Mouse (Mus musculus) megakaryocyte-erythroid progenitor cell, adult 5-6 weeks (primary cell): Measurements from ENCODE around the gene Tet1. TPM values are rescaled to one million over a fixed set of nuclear protein-coding genes. Genes with fewer than 3 reads are reported as not detected.

ENCODE experiments used
- ATAC-seq: replicated peaks from 2 replicates; pipeline ENCODE4 v1.8.0; 2016; ENCODE audit warnings: mild to moderate bottlenecking, inconsistent platforms; ENCODE audit not compliant: severe bottlenecking, poor library complexity, low FRiP score, low TSS enrichment
- total RNA-seq, 2 experiments: library from RNA; stranded (forward) in 1 of 2; stranded (reverse) in 1 of 2; fragments of 200-1000, 215-1000 nt in 1 of 2; fragments of >200 nt in 1 of 2; fragmentation: Nextera tagmentation in 1 of 2; gene quantifications; 2 replicates each; pipeline ENCODE4 v1.2.3; 2014 to 2017

Tet1 gene
- total RNA-seq, 2 experiments from 2014 or later, result 5.0 to 15.2 TPM

GRCm38 (mm10) chr10:62893356-62893884 is 15.4 kb downstream of the Tet1 start:
- ATAC-seq, result no peak

DNA sequence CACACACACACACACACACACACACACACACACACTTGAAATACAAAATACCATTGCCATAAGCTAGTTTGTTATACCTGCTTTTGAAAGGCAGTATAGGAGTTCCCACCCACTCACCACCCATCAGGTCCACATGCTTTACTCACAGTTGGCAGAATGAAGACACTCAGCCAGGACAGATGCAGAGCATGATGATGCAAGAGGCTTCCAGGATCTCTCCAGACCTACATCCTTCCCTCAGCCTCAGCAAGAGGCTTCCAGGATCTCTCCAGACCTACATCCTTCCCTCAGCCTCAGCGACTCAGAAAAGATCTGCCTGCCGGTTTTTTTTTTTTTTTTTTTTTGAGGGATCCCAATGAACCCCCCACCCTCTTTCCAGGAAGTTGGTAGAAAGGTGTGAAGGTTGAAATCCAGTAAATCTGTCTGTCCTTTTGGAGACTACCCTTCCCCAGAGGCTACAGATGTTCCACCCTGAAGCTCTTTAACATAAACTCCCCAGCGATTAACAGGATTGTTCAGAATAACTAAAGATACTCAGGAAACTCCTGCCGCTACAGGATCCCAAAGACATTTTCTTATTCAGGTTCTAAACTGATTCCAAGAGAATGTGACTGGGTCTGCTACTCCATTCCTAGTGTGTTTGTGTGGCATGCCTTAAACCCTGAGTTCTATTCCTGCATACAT is 16.1 kb downstream of the Tet1 start:
- no peak for ATAC-seq

GRCm38 (mm10) chr10:62891025-62891424 is 17.8 kb downstream of the Tet1 start:
- no peak for ATAC-seq

- peak; percentile 56 for ATAC-seq
These were observed 21.8 kb downstream of the Tet1 start for GRCm38 (mm10) chr10:62886799-62887591.

DNA sequence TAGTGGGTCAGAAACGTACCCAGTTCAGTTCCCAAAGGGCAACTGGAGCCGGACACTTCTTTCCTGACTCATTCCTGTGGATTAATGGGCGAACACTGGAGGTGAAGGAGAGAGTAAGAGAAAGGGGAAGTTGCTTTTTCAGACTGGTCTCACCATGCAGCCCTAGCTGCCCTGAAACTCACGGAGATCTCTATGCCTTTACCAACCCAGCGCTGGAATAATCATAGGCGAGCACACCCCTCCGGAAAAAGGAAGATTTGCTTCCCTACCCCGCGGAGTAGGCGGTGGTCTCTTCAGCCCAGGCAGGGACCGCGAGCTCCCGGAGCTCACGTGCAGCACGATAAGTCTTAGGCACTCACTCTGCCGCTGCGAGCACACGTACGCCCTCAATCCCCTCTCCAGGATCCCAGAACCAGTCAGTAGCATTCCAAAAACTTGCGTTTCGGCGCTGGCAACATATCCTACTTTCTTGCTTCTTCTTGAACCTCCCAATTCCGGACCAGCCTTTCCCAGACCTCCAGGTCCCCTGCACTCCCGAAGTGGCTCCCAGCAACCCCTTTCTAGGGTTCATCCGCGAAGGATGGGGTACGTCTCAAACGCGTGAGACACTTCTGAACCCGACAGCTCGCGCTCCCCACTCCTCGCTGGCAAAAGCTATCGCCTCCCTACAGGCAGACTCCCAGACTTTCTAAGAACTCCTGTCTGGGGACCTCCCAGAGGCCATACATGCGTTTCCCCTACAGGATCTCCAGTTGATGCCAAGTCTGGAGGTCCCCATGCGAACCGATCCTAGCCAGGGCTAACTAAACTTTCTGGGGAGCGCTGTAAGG is 22.6 kb downstream of the Tet1 start:
- ATAC-seq, result peak; percentile 50

- ATAC-seq, result no peak
These were observed 23.3 kb downstream of the Tet1 start for GRCm38 (mm10) chr10:62885460-62885859.

DNA sequence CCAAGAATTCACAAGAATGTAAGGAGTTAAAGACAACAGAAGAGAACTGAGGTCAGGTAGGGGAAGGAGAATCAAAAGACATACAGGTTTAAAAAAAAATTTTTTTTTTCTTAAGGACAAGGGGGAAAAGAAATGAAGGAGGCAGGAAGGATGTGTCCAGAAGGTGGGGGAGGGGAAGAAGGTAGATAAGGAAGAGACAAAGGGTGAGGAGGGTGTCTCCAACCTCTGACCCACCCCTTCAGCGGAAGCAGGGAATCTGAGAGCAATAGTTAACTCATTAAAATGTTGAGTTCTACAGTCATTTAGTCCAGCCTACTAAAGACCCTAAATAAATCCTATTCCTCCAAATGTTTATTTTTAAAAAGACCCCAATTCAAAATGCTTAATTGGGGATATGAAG is 24.3 kb downstream of the Tet1 start:
- ATAC-seq, result no peak

- ATAC-seq, result no peak
These were observed 24.8 kb downstream of the Tet1 start for GRCm38 (mm10) chr10:62883933-62884372.

DNA sequence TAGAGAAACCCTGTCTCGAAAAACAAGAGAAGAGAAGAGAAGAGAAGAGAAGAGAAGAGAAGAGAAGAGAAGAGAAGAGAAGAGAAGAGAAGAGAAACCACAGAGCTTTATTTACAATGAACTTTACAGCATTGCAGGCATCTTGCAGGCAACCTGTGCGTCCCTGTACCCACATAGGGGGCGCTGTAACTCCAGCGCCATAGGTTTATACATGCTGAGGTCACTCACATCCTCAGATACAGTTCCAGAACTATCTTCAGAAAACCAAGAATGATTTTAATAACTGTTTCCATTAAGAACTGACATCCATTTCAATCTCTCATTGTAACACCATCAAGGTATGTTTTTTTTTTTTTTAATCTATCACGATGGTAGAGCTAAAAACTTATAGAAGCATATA is 27.6 kb downstream of the Tet1 start:
- peak; percentile 68 for ATAC-seq

GRCm38 (mm10) chr10:62878056-62878455 is 30.7 kb downstream of the Tet1 start:
- ATAC-seq, result no peak

DNA sequence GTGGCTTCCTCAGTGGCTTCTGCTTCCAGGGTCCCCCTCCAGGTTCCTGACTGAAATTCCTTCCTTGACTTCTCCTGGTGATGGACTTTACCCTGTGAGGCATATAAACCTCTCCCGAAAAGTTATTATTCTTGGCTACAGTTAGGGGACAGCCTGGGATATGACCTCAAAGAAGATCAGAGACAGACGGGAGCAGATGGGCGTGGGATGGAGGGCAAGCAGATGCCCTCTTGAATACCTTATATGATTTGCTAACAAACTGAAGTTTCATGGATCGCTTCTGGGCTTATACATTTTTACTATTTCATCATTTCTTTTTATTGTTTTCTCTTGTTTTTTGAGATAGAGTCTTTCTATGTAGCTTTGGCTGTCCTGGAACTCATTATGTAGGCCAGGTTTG is 33.2 kb downstream of the Tet1 start:
- no peak for ATAC-seq

DNA sequence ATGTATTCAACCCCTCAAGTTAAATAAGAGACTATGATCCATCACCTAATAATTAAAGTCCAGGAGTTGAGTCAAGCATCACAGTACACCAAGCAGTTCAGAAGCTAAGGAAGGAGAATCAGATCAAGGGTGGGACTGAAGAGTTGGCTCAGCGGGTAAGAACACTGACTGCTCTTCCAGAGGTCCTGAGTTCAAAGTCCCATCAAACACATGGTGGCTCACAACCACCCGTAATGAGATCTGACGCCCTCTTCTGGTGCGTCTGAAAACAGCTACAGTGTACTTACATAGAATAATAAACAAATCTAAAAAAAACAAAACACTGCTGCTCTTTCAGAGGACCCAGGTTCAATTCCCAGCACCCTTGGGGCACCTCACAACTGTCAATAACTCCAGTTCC is 34.0 kb downstream of the Tet1 start:
- ATAC-seq, result no peak

GRCm38 (mm10) chr10:62866035-62866791 is 42.6 kb downstream of the Tet1 start:
- ATAC-seq, result 0 out of 2 replicates have a peak, but pooled peaks have one; percentile 7

DNA sequence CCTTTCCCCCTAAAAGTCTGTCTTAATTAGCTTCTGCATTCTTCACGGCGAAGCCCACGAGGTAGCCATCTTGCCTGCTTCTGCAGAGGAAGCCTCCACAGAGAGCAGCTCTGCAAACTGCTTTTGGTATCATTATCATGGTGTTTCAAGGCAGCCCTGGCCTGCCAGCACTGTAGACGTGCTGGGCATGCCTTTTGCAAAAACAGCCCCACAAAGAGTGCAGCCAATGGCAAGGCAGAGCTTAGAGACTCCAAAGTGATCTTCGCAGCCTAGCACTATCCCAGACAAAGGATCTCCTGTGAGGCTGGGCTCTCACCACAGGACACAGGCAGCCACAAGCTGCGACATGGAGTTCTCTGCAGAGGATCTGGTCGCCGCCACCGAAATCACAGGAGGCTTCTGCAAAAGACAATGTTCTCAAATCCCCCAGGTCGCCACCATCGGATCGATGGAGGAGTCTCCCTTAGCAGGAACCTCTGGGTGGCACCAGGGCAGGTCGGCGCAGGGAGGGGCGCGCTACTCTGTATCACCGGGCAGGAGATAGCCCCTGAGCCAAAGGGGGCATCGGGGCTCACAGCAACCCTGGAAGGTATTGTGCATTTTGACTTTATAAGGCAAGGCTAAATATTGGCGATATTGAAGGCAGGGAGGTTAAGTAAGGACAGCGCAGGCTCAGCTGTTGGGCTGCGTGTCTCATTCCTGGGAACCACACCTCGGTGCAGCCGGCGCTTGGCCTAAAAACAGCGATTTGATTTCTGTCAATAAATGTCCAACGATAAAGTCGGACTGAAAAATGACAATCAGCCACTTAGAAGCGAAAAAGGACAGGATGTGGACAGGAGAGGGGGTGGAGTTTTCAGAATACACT is 43.4 kb downstream of the Tet1 start:
- ATAC-seq, result peak; percentile 87

DNA sequence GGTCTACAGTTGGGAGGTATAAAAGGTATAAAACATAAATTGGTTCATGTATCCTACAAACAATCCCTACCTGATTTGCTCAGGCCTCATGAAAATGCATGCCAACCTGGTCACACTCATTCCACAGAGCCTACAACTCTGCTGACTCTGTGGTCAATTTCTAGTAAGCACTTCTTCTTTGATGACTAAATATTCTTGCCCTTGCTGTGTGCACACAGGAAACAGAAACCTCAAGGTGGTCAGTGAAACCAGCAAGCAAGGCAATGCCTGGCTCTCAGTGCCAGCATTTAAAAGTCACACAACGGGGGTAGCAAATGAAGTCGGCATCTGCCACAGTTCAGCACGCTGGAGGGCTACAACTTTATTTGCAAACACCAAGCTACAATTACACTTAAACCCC is 45.2 kb downstream of the Tet1 start:
- no peak for ATAC-seq

- ATAC-seq, result no peak
These were observed 46.4 kb downstream of the Tet1 start for GRCm38 (mm10) chr10:62862435-62862834.

DNA sequence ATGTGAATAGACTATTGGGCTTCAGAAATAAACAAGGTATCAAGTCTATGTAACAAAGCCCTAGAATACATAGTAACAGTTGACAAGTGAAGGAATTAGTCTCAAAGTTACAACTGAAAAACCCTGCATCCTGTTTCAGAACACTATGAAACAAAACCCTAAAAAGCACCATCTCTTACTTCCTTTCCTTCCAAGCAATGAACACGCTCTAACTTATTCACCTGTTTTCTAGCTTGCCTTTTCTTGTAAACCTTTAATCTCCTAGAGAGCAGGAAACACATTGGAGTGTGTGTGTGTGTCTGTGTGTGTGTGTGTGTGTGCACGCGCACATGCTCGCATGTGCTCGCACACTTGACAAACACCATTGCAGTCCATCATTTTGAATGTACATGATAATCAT is 49.8 kb downstream of the Tet1 start:
- ATAC-seq, result no peak

GRCm38 (mm10) chr10:62856690-62857290 is 52.0 kb downstream of the Tet1 start:
- no peak for ATAC-seq
